Mouse (Mus musculus): ENCODE measurements around the gene Gm7029. TPM values are rescaled to one million over a fixed set of nuclear protein-coding genes. Genes with fewer than 3 reads are reported as not detected.

Gene Gm7029
- polyA plus RNA-seq, 1 experiment from 2014 or later: not detected

GRCm38 (mm10) chr17:33910346-33911051 is 36.9 kb downstream of the Gm7029 start:
- peak overlapping the region; percentile 91 for H3K27ac ChIP-seq
- WGBS: 53% methylated on average over 11 of the region's 11 CpGs
- H3K4me3 ChIP-seq: peak overlapping the region; percentile 90
- peaks cover 38% of the 10 kb centered on the region for H3K4me1 ChIP-seq
- H3K27me3 ChIP-seq (ENCODE audit: insufficient read depth, poor library complexity, severe bottlenecking): no peaks in the 10 kb centered on the region
- DNase-seq (ENCODE audit: low spot score): peak; percentile 55
- H3K36me3 ChIP-seq: peaks cover 49% of the 10 kb centered on the region
- no peaks in the 10 kb centered on the region for H3K9me3 ChIP-seq

DNA sequence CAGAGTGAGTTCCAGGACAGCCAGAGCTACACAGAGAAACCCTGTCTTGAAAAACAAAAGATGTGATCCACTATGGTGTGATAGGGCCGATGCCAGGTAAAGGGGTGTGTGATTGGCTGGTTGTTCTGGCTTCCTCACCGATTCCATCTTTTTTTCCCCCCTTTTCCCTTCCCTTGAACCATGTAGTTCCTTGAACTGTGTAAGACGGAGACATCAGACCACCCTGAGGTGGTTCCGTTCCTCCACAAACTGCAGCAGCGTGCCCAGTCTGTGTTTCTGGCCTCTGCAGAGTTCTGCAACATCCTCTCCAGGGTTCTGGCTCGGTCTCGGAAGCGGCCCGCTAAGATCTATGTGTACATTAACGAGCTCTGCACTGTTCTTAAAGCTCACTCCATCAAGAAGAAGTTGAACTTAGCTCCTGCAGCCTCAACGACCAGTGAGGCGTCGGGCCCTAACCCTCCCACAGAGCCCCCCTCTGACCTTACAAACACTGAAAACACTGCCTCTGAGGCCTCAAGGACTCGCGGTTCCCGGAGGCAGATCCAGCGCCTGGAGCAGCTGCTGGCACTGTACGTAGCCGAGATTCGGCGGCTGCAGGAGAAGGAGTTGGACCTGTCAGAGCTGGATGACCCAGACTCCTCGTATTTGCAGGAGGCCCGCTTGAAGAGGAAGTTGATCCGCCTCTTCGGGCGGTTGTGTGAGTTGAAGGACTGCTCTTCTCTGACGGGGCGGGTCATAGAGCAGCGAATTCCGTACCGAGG is 37.6 kb downstream of the Gm7029 start:
- DNase-seq (ENCODE audit: low spot score): peak; percentile 68
- Histone ChIP-seq H3K4me1 (peaks cover 38% of the 10 kb centered on the region), H3K27ac (no peak overlapping the region), H3K4me3 (no peak overlapping the region), H3K36me3 (peaks cover 49% of the 10 kb centered on the region), H3K9me3 (no peaks in the 10 kb centered on the region), H3K27me3 (ENCODE audit: insufficient read depth, poor library complexity, severe bottlenecking) (no peaks in the 10 kb centered on the region)
- WGBS: 91% methylated on average over 31 of the region's 31 CpGs

- peaks cover 42% of the 10 kb centered on the region for H3K4me1 ChIP-seq
- H3K9me3 ChIP-seq: no peaks in the 10 kb centered on the region
- no peak overlapping the region for H3K4me3 ChIP-seq
- DNase-seq (ENCODE audit: low spot score): peak; percentile 70
- no peak overlapping the region for H3K27ac ChIP-seq
- WGBS: 90% methylated on average over 28 of the region's 28 CpGs
- H3K36me3 ChIP-seq: peaks cover 49% of the 10 kb centered on the region
- H3K27me3 ChIP-seq (ENCODE audit: insufficient read depth, poor library complexity, severe bottlenecking): no peaks in the 10 kb centered on the region
These were observed 38.3 kb downstream of the Gm7029 start for GRCm38 (mm10) chr17:33911813-33912414.

DNA sequence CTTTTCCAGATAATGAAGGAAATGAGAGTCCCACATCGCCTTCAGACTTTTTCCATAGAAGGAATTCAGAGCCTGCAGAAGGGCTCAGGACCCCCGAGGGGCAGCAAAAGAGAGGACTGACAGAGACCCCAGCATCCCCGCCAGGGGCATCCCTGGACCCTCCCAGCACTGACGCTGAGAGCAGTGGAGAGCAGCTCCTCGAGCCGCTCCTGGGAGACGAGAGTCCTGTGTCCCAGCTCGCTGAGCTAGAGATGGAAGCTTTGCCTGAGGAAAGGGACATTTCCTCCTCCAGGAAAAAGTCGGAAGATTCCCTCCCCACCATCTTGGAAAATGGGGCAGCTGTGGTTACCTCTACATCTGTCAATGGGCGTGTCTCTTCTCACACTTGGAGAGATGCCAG is 39.6 kb downstream of the Gm7029 start:
- peaks cover 50% of the 10 kb centered on the region for H3K4me1 ChIP-seq
- WGBS: 91% methylated on average over 10 of the region's 10 CpGs
- H3K4me3 ChIP-seq: no peak overlapping the region

DNA sequence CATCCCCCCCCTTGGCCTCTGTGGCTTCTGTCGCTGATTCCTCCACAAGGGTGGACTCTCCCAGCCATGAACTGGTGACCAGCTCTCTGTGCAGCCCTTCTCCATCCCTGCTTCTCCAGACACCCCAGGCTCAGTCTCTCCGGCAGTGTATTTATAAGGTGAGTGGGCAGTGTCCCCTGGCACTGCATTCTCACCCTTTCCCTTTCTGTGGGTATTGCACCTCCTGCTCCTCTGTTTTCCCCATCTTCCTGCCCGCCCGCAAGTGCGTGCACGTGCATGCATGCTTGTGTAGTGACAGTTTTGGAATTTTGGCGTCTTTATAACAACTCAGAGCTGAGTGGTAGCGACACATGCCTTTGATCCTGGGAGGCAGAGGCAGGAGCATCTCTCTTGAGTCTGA is 40.3 kb downstream of the Gm7029 start:
- DNase-seq (ENCODE audit: low spot score): no peak
- H3K9me3 ChIP-seq: no peaks in the 10 kb centered on the region
- WGBS: 88% methylated on average over 8 of the region's 8 CpGs
- no peak overlapping the region for H3K4me3 ChIP-seq
- peaks cover 51% of the 10 kb centered on the region for H3K4me1 ChIP-seq
- H3K27ac ChIP-seq: no peak overlapping the region
- H3K27me3 ChIP-seq (ENCODE audit: insufficient read depth, poor library complexity, severe bottlenecking): no peaks in the 10 kb centered on the region
- H3K36me3 ChIP-seq: peaks cover 67% of the 10 kb centered on the region

More for the DNA sequence above, 39.6 kb downstream of the Gm7029 start:
- DNase-seq (ENCODE audit: low spot score): no peak
- Histone ChIP-seq H3K27ac (no peak overlapping the region), H3K9me3 (no peaks in the 10 kb centered on the region), H3K36me3 (peaks cover 63% of the 10 kb centered on the region), H3K27me3 (ENCODE audit: insufficient read depth, poor library complexity, severe bottlenecking) (no peaks in the 10 kb centered on the region)

- no peaks in the 10 kb centered on the region for H3K9me3 ChIP-seq
- peak overlapping the region; percentile 97; the same call in 1 of the 2 replicates for H3K27ac ChIP-seq
- H3K36me3 ChIP-seq: peaks cover 67% of the 10 kb centered on the region
- peak overlapping the region; percentile 81 for H3K4me3 ChIP-seq
- H3K27me3 ChIP-seq (ENCODE audit: insufficient read depth, poor library complexity, severe bottlenecking): no peaks in the 10 kb centered on the region
- WGBS: 73% methylated on average over 13 of the region's 13 CpGs
- H3K4me1 ChIP-seq: peaks cover 59% of the 10 kb centered on the region
- no peak for DNase-seq (ENCODE audit: low spot score)
These were observed 41.3 kb downstream of the Gm7029 start for GRCm38 (mm10) chr17:33914969-33915391.

GRCm38 (mm10) chr17:33915671-33916250 is 42.1 kb downstream of the Gm7029 start, which contains the start of the genes Tapbp and Zbtb22:
Tapbp (plus strand) TSS chr17:33915899.
Zbtb22 (plus strand) TSS chr17:33915904.
- Histone ChIP-seq H3K27me3 (ENCODE audit: insufficient read depth, poor library complexity, severe bottlenecking) (no peaks in the 10 kb centered on the region), H3K4me1 (peaks cover 56% of the 10 kb centered on the region), H3K36me3 (peaks cover 62% of the 10 kb centered on the region), H3K4me3 (peak within 1 kb of the TSS; percentile 81), H3K9me3 (no peaks in the 10 kb centered on the region), H3K27ac (peak within 1 kb of the TSS; percentile 97)
- WGBS: under 1% methylated on average over 34 of the region's 34 CpGs
- peak; percentile 100 for DNase-seq (ENCODE audit: low spot score)

DNA sequence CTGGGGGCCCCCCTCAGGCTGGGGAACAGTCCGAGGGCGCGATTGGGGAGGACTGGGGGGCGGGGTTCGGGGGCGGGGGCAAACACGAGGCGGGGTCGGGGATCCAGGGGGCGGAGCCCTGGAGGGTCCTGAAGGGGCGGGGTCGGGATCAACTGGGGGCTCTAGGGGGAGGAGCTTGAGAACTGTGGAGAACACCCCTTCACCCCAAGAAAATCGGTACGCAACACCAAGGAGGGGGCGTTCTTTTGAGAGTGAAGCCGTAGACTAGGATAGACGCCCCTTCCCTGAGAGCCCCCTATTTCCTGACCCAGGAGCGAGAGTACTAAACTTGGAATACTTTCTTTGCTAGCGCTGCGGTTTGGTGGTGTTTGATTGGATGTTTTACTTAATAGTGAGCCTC is 42.7 kb downstream of the Gm7029 start:
- Histone ChIP-seq H3K9me3 (no peaks in the 10 kb centered on the region), H3K4me1 (peaks cover 56% of the 10 kb centered on the region), H3K27me3 (ENCODE audit: insufficient read depth, poor library complexity, severe bottlenecking) (no peaks in the 10 kb centered on the region), H3K36me3 (peaks cover 56% of the 10 kb centered on the region), H3K4me3 (peak overlapping the region; percentile 81), H3K27ac (peak overlapping the region; percentile 97)
- DNase-seq (ENCODE audit: low spot score): peak; percentile 89
- 2% methylated on average over 19 of the region's 20 CpGs for WGBS

- peak overlapping the region; percentile 52; the same call in 1 of the 2 replicates for H3K27ac ChIP-seq
- WGBS: 69% methylated on average over 31 of the region's 31 CpGs
- DNase-seq (ENCODE audit: low spot score): no peak
- peaks cover 51% of the 10 kb centered on the region for H3K4me1 ChIP-seq
- no peaks in the 10 kb centered on the region for H3K9me3 ChIP-seq
- H3K36me3 ChIP-seq: peaks cover 49% of the 10 kb centered on the region
- H3K27me3 ChIP-seq (ENCODE audit: insufficient read depth, poor library complexity, severe bottlenecking): no peaks in the 10 kb centered on the region
- peak overlapping the region; percentile 81 for H3K4me3 ChIP-seq
These were observed 43.4 kb downstream of the Gm7029 start for GRCm38 (mm10) chr17:33916847-33917655.

DNA sequence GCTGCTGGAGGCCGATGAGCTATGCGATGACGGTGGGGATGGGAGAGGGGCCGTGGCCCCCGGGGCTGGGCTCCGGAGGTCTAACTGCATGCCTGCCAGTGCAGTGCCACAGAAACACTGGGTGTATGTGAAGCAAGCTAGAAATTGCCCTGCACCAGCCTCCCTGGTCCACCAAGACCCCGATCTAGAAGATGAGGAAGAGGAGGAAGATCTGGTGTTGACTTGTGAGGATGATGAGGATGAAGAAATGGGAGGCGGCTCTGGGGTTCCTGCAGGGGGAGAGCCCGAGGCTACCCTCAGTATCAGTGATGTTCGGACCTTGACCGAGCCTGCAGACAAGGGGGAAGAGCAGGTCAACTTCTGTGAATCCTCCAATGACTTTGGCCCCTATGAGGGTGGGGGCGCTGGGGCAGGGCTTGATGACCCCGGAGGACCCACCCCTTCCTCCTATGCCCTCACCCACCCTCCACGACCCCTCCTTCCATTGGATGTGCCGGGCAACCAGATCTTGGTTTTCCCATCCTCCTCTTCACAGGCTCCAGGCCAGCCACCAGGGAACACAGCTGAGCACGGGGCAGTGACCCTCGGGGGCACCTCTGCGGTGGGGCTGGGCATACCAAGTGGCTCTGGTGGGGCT is 44.1 kb downstream of the Gm7029 start:
- peaks cover 47% of the 10 kb centered on the region for H3K4me1 ChIP-seq
- H3K9me3 ChIP-seq: no peaks in the 10 kb centered on the region
- no peaks in the 10 kb centered on the region for H3K27me3 ChIP-seq (ENCODE audit: insufficient read depth, poor library complexity, severe bottlenecking)
- H3K36me3 ChIP-seq: peaks cover 42% of the 10 kb centered on the region
- H3K4me3 ChIP-seq: peak overlapping the region; percentile 81; the same call in 1 of the 2 replicates
- H3K27ac ChIP-seq: peak overlapping the region; percentile 52
- WGBS: 85% methylated on average over 18 of the region's 18 CpGs
- DNase-seq (ENCODE audit: low spot score): no peak

DNA sequence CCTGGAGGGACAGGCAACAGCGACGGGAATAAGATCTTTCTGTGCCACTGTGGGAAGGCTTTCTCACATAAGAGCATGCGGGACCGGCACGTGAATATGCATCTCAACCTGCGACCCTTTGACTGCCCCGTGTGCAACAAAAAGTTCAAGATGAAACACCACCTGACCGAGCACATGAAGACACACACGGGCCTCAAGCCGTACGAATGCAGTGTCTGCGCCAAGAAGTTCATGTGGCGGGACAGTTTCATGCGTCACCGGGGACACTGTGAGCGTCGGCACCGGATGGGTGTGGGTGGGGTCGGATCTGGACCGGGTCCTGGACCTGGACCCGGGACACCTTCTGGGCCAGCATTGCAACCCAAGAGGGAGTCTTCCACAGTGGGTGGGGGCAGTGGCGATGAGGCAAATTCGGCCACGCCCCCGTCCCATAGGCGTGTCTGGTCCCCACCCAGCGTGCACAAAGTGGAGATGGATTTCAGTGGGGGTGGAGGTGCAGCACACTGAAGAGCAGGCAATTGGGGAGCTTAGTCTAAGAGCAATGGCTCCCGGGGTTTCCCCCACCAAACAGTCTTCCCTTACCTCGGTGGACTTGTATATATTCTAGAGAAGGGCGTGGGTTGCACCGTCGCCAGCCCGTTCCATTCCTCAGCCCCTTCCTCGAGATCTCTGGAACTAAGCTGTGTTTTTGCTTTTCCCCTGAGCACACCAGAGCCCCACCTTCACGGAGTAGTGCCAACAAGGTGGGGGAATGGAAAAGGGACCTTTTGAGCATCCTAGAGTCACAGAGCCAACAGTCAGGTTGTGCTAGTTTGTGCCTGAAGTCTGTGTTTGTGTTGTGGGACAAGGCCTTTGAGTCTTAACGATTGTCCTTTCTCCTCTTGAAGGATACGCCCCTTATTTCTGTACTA is 44.9 kb downstream of the Gm7029 start:
- WGBS: 52% methylated on average over 37 of the region's 37 CpGs
- Histone ChIP-seq H3K36me3 (peaks cover 35% of the 10 kb centered on the region), H3K4me3 (peak overlapping the region; percentile 82), H3K9me3 (no peaks in the 10 kb centered on the region), H3K4me1 (peaks cover 47% of the 10 kb centered on the region), H3K27me3 (ENCODE audit: insufficient read depth, poor library complexity, severe bottlenecking) (no peaks in the 10 kb centered on the region), H3K27ac (peak overlapping the region; percentile 83; the same call in 1 of the 2 replicates)
- no peak for DNase-seq (ENCODE audit: low spot score)
